Mouse (Mus musculus): ENCODE measurements around the gene Lrrc28. TPM values are rescaled to one million over a fixed set of nuclear protein-coding genes. Genes with fewer than 3 reads are reported as not detected.

Gene Lrrc28
- polyA plus RNA-seq, 2 experiments, result 5.0 to 11.3 TPM

- 44% methylated on average over 1 of the region's 1 CpGs for WGBS (ENCODE audit: insufficient replicate concordance)
- ATAC-seq (ENCODE audit: insufficient read depth), result no peak
Measured at GRCm38 (mm10) chr7:67596322-67596721, 48.7 kb downstream of the Lrrc28 start.

GRCm38 (mm10) chr7:67593902-67594301 is 51.2 kb downstream of the Lrrc28 start:
- WGBS (ENCODE audit: insufficient replicate concordance), result 67% methylated on average over 6 of the region's 6 CpGs

More at GRCm38 (mm10) chr7:67596322-67596721, 48.7 kb downstream of the Lrrc28 start:
- Histone ChIP-seq H3K4me1 (replicated peaks; ENCODE audit: control insufficient read depth in 2 of 2, insufficient read depth in 2 of 2, low read length in 1 of 2) (peaks cover 0 to 2% of the 10 kb centered on the region in 2 experiments; a peak in 1 of 4 replicates), H3K4me2 (ENCODE audit: low read depth) (no peak overlapping the region), H3K27ac (no peak overlapping the region), H3K36me3 (replicated peaks; ENCODE audit: control insufficient read depth, insufficient read depth, low read depth) (no peaks in the 10 kb centered on the region), H3K27me3 (ENCODE audit: control insufficient read depth, insufficient read depth, low read length) (no peaks in the 10 kb centered on the region), H3K4me3 (ENCODE audit: insufficient read depth in 1 of 2, low read depth in 2 of 2, low read length in 2 of 2) (no peak overlapping the region), H3K9ac (replicated peaks) (no peak overlapping the region), H3K9me3 (ENCODE audit: control insufficient read depth, low read length) (no peaks in the 10 kb centered on the region)
- TF ChIP-seq CTCF (IDR thresholded peaks at IDR 0.05; ENCODE audit: low read depth) (no peak), EP300 (IDR thresholded peaks at IDR 0.05; ENCODE audit: low read depth) (no peak)
- DNase-seq (ENCODE audit: low read depth in 3 of 3, low spot score in 3 of 3), result no peak

DNA sequence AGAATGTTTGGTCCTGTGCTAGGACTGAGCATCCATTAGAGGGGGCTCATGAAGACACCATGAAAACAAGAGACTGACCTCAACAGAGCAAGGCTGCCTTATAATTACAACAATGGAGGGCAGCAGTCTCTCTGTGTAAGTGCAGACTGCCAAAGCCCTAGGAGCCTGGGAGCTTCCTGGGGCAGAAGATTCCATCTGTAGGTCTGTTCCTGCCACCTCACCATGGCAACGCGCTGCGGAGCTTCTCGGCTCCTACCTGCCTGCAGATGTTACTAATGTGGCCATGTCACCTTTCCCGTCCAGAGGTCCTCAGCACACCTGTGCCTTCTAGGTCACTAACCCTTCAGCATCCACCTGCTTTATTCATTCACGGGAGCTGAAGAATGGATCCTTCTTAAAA is 52.4 kb downstream of the Lrrc28 start:
- TF ChIP-seq EP300 (IDR thresholded peaks at IDR 0.05; ENCODE audit: low read depth) (no peak), CTCF (IDR thresholded peaks at IDR 0.05; ENCODE audit: low read depth) (no peak)
- no peak for ATAC-seq (ENCODE audit: insufficient read depth)
- Histone ChIP-seq H3K9me3 (ENCODE audit: control insufficient read depth, low read length) (no peaks in the 10 kb centered on the region), H3K36me3 (replicated peaks; ENCODE audit: control insufficient read depth, insufficient read depth, low read depth) (no peaks in the 10 kb centered on the region), H3K4me1 (replicated peaks; ENCODE audit: control insufficient read depth in 2 of 2, insufficient read depth in 2 of 2, low read length in 1 of 2) (peaks cover 0 to 2% of the 10 kb centered on the region in 2 experiments; a peak in 1 of 4 replicates), H3K4me2 (ENCODE audit: low read depth) (no peak overlapping the region), H3K27ac (no peak overlapping the region), H3K9ac (replicated peaks) (no peak overlapping the region), H3K4me3 (ENCODE audit: insufficient read depth in 1 of 2, low read depth in 2 of 2, low read length in 2 of 2) (no peak overlapping the region), H3K27me3 (ENCODE audit: control insufficient read depth, insufficient read depth, low read length) (no peaks in the 10 kb centered on the region)
- 85% methylated on average over 6 of the region's 6 CpGs for WGBS (ENCODE audit: insufficient replicate concordance)
- no peak for DNase-seq (ENCODE audit: low read depth in 3 of 3, low spot score in 3 of 3)

More at GRCm38 (mm10) chr7:67593902-67594301, 51.2 kb downstream of the Lrrc28 start:
- Histone ChIP-seq H3K27me3 (ENCODE audit: control insufficient read depth, insufficient read depth, low read length) (no peaks in the 10 kb centered on the region), H3K27ac (no peak overlapping the region), H3K9ac (replicated peaks) (no peak overlapping the region), H3K36me3 (replicated peaks; ENCODE audit: control insufficient read depth, insufficient read depth, low read depth) (no peaks in the 10 kb centered on the region), H3K9me3 (ENCODE audit: control insufficient read depth, low read length) (no peaks in the 10 kb centered on the region), H3K4me2 (ENCODE audit: low read depth) (no peak overlapping the region), H3K4me3 (ENCODE audit: insufficient read depth in 1 of 2, low read depth in 2 of 2, low read length in 2 of 2) (no peak overlapping the region), H3K4me1 (replicated peaks; ENCODE audit: control insufficient read depth in 2 of 2, insufficient read depth in 2 of 2, low read length in 1 of 2) (peaks cover 0 to 2% of the 10 kb centered on the region in 2 experiments; a peak in 1 of 4 replicates)
- TF ChIP-seq EP300 (IDR thresholded peaks at IDR 0.05; ENCODE audit: low read depth) (no peak), CTCF (IDR thresholded peaks at IDR 0.05; ENCODE audit: low read depth) (no peak)
- DNase-seq (ENCODE audit: low read depth in 3 of 3, low spot score in 3 of 3) (no peak), ATAC-seq (ENCODE audit: insufficient read depth) (no peak)

GRCm38 (mm10) chr7:67588743-67589142 is 56.3 kb downstream of the Lrrc28 start:
- H3K4me2 ChIP-seq (ENCODE audit: low read depth), result no peak overlapping the region
- no peaks in the 10 kb centered on the region for H3K36me3 ChIP-seq (replicated peaks; ENCODE audit: control insufficient read depth, insufficient read depth, low read depth)
- no peak overlapping the region for H3K4me3 ChIP-seq (ENCODE audit: insufficient read depth in 1 of 2, low read depth in 2 of 2, low read length in 2 of 2)
- no peak overlapping the region for H3K27ac ChIP-seq
- ATAC-seq (ENCODE audit: insufficient read depth) (no peak), DNase-seq (ENCODE audit: low read depth in 3 of 3, low spot score in 3 of 3) (no peak)
- H3K9ac ChIP-seq (replicated peaks), result no peak overlapping the region
- no peaks in the 10 kb centered on the region for H3K9me3 ChIP-seq (ENCODE audit: control insufficient read depth, low read length)
- WGBS (ENCODE audit: insufficient replicate concordance), result 59% methylated on average over 6 of the region's 6 CpGs
- no peaks in the 10 kb centered on the region for H3K27me3 ChIP-seq (ENCODE audit: control insufficient read depth, insufficient read depth, low read length)
- no peak for TF ChIP-seq CTCF (IDR thresholded peaks at IDR 0.05; ENCODE audit: low read depth)
- no peaks in the 10 kb centered on the region for H3K4me1 ChIP-seq (replicated peaks; ENCODE audit: control insufficient read depth in 2 of 2, insufficient read depth in 2 of 2, low read length in 1 of 2)

DNA sequence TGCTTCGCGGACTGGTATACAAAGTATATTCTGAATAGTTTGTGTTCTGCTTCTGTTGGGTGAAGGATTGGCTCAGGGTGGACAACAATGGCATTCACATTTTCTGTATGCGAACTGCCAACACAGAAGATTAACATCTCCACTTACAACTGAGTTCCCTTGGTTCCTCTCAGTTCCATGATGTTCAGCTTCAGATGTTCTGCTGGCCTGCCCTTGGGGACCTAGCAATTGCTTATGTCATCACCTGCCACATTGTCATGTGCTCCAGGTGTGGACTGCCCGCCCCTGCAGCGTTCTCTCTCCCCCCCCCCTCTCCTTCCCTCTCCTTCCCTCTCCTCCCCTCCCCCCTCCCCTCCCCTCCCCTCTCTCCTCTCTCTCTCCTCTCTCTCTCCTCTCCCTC is 58.6 kb downstream of the Lrrc28 start:
- no peaks in the 10 kb centered on the region for H3K4me1 ChIP-seq (replicated peaks; ENCODE audit: control insufficient read depth in 2 of 2, insufficient read depth in 2 of 2, low read length in 1 of 2)
- no peak overlapping the region for H3K27ac ChIP-seq
- H3K9me3 ChIP-seq (ENCODE audit: control insufficient read depth, low read length), result no peaks in the 10 kb centered on the region
- H3K9ac ChIP-seq (replicated peaks), result no peak overlapping the region
- ATAC-seq (ENCODE audit: insufficient read depth) (no peak), DNase-seq (ENCODE audit: low read depth in 3 of 3, low spot score in 3 of 3) (no peak)
- TF ChIP-seq CTCF (IDR thresholded peaks at IDR 0.05; ENCODE audit: low read depth), result no peak
- WGBS (ENCODE audit: insufficient replicate concordance), result 54% methylated on average over 5 of the region's 5 CpGs
- no peak overlapping the region for H3K4me3 ChIP-seq (ENCODE audit: insufficient read depth in 1 of 2, low read depth in 2 of 2, low read length in 2 of 2)
- no peak overlapping the region for H3K4me2 ChIP-seq (ENCODE audit: low read depth)
- no peaks in the 10 kb centered on the region for H3K36me3 ChIP-seq (replicated peaks; ENCODE audit: control insufficient read depth, insufficient read depth, low read depth)
- no peaks in the 10 kb centered on the region for H3K27me3 ChIP-seq (ENCODE audit: control insufficient read depth, insufficient read depth, low read length)

Data from liver, embryonic 14.5 days (tissue).